Mouse (Mus musculus) testis, postnatal 10 days (tissue): ENCODE results near the gene Doc2g.
"Not testable (repeated sequence)": the region's sequence is repeated elsewhere in the genome, so short reads cannot be mapped to it uniquely, and the experiment has no call there.

Experiments used
- DNase-seq: peaks from one replicate; pipeline ENCODE4 v3.0.0; 2021; ENCODE audit warnings: low spot score

Gene Doc2g

GRCm38 (mm10) chr19:4017921-4018587 lies 14.9 kb downstream of the Doc2g start:
- DNase-seq = no peak

GRCm38 (mm10) chr19:4018743-4019583 lies 15.8 kb downstream of the Doc2g start:
- DNase-seq = peak; percentile 86

DNA sequence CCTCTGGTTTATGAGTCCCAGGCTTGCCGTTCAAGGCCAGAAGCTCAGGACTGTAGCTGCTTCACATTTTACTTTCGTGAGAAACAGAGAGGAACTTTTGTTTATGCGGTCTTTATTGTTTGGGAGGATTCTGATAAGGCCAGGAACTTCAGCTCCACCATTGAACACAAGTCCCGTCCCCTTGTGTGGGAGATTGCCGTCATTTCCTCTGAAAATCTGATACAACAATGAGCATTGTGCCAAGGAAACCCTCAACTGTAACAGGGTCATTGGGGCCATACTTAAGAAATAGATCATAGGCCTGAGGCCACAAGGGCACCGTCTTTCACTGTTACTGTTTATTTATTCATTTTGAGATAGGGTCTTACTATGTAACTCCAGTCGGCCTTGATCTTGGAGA lies 20.1 kb downstream of the Doc2g start:
- no peak for DNase-seq

GRCm38 (mm10) chr19:4027576-4027975 lies 24.5 kb downstream of the Doc2g start:
- no peak for DNase-seq

GRCm38 (mm10) chr19:4032668-4033067 lies 29.6 kb downstream of the Doc2g start:
- peak; percentile 34 for DNase-seq

DNA sequence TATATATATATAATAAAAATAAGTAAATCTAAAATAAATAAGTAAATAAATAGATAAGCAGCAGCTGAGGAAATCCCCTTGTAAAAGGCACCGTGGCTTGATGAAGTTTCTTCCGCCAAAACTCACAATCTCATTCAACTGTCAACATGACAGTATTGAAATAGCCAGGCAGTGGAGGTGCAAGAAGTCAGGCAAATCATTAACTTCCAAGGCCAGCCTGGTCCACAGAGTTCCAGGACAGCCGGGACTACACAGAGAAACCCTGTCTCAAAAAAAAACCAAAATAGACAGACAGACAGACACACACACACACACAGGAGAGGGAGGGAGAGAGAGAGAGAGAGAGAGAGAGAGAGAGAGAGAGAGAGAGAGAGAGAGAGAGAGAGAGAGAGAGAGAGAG lies 30.2 kb downstream of the Doc2g start:
- peak; percentile 38 for DNase-seq

DNA sequence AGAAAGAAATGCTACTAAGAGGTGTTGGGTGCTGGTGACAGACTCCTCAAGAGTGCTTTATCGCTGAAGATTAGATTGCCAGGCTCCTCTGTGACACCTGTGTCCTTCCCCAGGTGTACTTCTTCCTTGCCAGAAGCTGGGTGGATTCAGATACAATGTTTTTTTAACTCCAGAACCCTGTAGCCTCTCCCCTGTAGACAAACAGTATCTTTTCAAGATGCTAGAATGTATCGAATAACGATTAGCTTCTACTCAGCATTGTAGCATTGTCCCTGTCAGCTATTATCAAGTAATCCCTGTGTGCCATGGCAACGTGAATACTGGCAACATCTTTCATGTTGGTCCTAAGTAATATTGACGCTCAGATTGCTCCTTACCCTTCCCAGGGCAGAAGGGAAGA lies 30.6 kb downstream of the Doc2g start:
- DNase-seq = no peak

DNA sequence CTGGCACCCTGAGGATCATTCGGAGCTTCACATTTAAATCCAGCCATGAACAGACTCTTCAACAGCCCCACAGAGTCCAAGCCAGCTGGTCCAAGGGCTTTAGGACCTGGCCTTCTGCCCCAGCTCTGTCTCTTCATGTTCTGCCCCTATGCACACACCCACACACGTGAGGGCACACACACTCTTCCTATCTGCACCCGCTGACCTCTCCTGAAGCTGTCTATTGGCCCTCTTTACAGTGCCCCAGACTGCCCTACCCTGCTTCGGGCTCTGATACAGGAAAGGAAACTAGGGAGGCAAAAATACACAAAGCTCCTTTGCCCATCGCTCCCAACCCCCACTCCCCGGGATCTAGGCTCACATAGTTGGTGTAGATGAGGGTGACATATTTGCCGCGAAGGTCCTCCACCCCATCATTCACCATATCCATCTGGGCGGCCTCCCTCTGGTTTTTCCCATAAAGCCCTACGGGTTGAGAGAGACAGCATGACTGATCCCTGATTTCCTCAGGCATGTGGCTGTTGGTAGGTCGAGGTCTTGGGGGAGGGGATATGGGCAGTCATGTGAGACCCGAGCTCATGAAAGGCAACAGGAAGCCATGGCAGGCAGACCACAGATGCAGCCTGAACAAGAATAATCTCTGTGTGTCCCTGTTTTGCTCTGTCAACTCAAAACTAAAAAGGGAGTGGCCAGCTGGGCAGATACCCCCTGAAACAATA lies 33.4 kb downstream of the Doc2g start:
- peak; percentile 44 for DNase-seq

GRCm38 (mm10) chr19:4037154-4037787 lies 34.2 kb downstream of the Doc2g start:
- DNase-seq = not testable (repeated sequence)

GRCm38 (mm10) chr19:4037788-4038232 lies 34.7 kb downstream of the Doc2g start, which contains the start of gene Gstp1:
Gene Gstp1 (minus strand): TSS chr19:4037985.
- DNase-seq = peak; percentile 88

GRCm38 (mm10) chr19:4040941-4041340 lies 37.8 kb downstream of the Doc2g start:
- peak; percentile 37 for DNase-seq

DNA sequence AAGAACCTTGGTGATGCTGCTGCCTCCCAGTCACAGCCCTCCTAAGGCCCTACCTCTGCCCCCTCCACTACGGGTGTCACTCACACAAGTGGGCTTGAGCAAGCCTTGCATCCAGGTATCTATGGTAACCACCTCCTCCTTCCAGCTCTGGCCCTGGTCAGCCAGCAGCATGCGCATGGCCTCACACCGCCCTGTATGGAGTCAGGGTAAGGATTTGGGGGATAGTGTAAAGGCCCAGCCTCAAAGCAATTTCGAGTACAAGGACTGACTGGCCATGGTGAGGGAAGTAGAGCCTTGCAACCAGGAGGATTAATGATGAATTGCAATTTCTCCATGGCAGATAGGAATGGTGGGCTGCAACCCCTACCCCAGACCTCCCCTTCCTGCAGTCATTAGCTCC lies 38.4 kb downstream of the Doc2g start:
- not testable (repeated sequence) for DNase-seq

DNA sequence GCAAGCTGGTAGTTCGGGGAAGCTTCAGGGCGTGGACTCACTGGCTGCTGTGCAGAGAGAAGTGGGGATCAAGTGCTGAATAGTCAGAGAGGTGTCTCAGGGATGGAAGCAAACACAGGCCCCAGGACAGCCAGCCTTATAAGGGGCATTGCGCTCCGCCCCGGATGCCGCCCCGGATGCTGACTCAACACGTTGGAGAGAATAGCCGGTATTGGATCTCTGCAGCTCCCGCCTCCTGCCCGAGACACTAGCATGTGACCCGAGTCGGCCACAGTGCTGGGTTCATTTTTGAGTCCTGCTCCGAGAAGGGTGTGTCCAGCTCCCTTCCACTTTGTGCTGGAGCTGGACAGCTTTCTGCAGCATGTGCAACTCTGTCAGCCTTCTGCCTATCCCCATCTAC lies 39.0 kb downstream of the Doc2g start:
- peak; percentile 43 for DNase-seq

DNA sequence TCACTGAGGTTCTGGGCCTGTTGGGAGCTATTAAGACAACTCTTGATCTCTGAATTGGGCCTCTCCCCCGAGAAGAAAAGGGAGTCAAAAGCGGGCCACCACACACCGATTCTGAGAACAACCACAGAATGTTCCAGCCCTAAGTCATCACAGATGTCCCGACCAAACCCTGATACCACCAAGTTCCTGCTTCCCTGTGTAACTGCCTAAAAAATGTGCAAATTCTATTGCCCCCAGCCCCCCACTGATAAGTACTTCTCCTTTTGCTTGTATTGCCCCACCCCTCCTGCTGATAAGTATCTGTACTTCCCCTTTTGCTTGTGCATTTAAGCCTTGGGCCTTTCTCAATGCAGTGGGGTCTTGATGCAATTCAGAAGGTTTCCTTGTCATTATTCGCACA lies 41.0 kb downstream of the Doc2g start:
- DNase-seq = not testable (repeated sequence)

GRCm38 (mm10) chr19:4045966-4046865 lies 43.1 kb downstream of the Doc2g start, which contains the start of gene Gstp2:
Gene Gstp2 (minus strand): TSS chr19:4046023.
- peak; percentile 82 for DNase-seq

DNA sequence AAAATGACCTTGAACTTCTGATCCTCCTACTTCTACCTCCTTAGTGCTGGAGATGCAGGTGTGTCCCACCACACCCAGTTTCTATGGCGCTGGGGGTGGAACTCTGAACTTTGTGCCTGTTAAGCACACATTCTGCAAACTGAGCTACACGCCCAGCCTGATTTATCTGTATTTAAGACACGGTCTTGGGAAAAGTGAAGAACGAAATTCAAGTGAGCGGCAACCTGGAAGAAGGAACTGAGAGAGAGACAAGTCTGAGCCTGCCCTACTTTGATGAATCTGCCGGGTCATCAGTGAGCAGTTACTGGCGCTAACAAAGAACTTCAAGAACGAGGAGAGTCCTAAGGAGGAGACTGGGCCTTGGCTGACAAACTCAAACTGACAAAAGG lies 43.7 kb downstream of the Doc2g start:
- DNase-seq = no peak

- DNase-seq = peak; percentile 93
Measured at GRCm38 (mm10) chr19:4047859-4048258, 44.7 kb downstream of the Doc2g start.

DNA sequence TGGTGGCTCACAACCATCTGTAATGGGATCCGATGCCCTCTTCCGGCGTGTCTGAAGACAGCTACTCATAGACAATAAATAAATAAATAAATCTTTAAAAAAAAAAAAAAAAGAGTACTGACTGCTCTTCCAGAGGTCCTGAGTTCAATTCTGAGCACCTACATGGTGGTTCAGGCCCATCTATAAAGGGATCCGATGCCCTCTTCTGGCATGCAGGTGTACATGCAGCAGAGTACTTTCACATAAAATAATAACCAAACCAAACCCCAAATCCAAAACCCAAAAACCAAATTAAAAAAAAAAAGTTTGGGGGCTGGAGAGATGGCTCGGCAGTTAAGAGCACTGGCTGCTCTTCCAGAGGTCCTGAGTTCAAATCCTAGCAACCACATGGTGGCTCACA lies 46.0 kb downstream of the Doc2g start:
- DNase-seq = not testable (repeated sequence)

GRCm38 (mm10) chr19:4051016-4051415 lies 47.9 kb downstream of the Doc2g start:
- no peak for DNase-seq

DNA sequence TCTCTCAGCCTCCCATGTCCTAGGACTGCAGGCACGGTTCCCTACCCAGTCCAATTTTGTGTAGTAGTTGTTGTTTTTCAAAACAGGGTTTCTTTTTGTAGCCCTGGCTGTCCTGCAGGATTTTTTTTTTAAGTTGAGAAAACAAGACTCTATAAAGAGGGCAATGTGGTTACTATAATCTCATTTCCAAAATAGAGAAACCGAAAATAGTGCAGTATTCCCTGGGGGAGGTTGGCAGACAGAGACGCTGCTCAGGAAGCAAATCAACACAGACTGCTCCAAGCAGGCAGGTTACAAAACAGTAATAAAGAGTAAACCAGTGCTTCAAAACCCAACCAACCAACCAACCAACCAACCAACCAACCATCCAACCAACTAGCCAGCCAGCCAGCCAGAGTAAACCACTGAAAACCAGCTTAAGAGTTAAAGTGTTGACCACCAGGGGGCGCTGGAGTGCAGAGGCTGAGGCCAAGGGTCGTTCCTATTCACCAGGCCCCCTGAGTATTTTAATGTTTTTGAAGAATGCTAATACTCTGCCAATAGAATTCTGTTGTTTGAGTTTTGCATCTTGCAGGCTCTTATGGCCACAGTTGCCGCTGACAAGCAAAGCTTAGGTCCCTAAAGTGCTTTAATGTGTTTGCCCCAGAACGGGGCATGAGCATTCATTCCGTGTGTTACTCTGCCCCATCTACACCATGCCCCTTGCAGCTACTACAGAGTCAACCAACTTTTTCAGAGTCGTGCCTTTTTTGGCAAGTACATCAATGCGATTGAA lies 48.8 kb downstream of the Doc2g start:
- peak; percentile 92 for DNase-seq
